Mouse (Mus musculus): ENCODE measurements at regions not wholly inside any gene's neighbourhood (a gene's known extent, or its start where the extent isn't known, plus 50 kb on each side); places are given as distances from the start of the nearest gene placed in this dataset.

- TF ChIP-seq POLR2A (IDR thresholded peaks at IDR 0.05; ENCODE audit: low read depth, low read length) = no peak
- TF ChIP-seq CTCF (conservative IDR thresholded peaks at IDR 0.05; ENCODE audit: insufficient read depth, insufficient read length, low read depth, low read length) = no peak
These were observed 346.6 kb upstream of the Mgmt start for GRCm38 (mm10) chr7:136547837-136548236.
